Mouse (Mus musculus): ENCODE data around the gene Baiap2.

Baiap2 gene

DNA sequence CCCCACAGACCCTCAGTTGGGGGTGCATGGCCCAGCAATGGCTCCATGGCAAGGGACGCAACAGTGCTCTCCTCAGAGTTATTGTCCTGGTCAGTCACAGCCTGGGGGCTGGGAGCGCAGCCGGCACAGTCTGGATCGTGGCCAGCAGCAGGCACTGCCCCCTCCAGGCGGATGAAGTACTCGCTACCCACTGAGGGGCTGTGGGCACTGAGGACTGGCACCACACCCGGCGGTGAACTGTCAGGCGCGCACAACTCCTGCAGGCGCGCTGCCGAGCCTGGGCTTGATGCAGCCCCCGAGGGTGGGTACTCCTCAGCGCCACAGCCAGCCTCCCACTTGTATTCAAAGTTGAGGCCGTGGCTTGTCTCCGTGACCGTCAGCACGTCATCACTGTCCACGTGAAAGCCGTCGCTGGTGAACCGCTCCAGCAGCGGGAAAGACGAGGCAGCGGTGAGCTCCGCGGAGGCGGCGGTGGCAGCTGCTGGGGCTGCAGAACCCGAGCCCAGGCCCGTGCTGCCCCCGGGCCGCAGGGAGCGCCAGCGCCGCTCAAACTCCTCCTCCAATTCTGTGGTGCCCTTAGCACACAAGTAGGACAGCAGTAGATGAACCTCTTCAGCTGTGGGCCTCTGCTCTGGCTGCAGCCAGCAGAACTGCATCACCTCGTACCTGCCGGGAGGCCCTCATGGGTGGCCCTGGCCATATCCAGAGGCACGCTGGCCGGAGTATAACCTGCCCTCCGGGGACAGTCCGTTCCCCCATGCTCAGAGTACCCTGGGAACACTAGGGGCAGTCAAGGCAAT, 69.4 kb downstream of the Baiap2 start:
- DNase-seq (ENCODE audit: low spot score in 2 of 2) = peak; percentile 46 to 84

DNA sequence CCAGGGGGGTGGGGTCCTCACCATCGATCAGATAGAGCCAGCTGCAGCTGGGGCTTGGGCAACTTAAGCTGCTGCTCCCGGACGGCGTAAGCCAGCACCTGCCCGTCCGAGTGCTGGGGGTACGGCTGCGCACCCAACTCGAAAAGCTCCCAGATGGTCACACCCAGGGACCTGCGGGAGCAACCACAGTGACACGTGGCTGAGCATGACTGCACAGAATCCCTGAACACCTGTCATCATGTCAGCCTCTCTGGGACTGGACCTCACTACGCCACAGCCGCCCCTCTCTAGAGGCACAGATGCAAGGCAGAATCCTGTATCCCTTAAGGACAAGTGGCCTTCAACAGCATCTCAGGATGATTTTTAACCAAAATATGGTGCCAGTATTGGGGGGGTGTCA, 70.1 kb downstream of the Baiap2 start:
- DNase-seq (ENCODE audit: low spot score in 2 of 2) = no peak

DNA sequence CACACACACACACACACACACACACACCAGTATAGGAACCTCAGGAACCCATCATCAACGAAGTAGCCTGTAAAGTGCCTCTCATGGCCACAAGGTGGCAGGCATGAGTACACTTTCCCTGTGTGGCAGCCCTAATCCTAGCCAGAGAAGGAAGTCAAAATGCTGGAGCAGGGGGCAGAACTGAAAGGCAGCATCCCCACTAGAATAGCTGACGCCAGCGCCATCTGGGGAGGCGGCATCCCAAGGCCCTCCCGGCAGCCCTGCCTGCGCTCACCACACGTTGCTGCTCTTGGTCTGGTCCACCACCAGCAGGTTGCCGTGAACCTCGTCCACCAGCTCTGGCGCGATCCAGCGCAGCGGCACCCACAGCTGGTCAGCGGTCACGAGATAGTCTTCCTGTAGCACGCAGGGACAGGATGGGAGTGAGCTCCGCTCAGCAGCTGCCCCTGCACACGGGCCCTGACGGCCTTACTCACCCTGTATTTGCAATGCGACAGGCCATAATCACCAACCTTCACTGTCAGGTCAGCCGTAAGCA, 70.7 kb downstream of the Baiap2 start:
- peak; percentile 70 to 86 for DNase-seq (ENCODE audit: low spot score in 2 of 2)

DNA sequence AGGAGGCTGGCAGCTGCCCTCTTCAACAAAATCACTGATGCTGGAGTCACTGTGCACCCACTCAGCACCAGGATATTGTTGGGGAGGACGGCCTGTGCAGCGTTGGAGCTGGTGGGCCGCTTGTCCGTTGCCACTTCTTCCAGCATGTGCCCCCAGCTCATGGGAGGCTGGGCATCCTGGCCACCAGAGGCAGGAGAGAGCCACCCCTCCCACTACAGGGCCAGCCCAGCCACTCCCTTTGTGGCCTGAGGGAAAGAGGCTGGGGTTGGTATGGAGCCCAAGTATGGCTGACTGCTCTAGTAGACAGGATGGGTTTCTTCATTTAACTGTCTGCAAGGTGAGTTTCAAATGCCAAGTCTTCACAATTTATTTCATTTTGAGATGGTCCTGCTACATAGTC, 72.2 kb downstream of the Baiap2 start:
- DNase-seq (ENCODE audit: low spot score in 2 of 2) = no peak

DNA sequence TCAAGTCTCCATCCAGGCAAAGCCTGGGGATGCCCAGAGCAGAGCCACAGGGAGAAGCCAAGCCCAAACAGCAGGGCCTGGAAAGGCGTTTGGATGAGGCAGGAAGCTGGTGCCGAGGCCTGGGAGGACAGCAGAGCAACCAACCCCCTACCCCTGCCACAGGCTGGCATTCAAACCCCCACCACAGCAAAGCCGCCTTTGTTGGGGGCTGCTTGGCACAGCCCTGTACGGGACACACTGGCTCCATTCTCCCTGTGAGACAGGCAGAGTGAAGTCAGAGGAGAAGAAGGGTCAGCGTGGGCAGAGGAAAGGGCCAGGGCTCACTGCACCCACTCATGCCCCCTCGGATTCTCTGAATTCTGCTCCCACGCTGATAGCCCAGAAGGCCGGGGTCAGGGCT, 74.4 kb downstream of the Baiap2 start:
- no peak for DNase-seq (ENCODE audit: low spot score in 2 of 2)

DNA sequence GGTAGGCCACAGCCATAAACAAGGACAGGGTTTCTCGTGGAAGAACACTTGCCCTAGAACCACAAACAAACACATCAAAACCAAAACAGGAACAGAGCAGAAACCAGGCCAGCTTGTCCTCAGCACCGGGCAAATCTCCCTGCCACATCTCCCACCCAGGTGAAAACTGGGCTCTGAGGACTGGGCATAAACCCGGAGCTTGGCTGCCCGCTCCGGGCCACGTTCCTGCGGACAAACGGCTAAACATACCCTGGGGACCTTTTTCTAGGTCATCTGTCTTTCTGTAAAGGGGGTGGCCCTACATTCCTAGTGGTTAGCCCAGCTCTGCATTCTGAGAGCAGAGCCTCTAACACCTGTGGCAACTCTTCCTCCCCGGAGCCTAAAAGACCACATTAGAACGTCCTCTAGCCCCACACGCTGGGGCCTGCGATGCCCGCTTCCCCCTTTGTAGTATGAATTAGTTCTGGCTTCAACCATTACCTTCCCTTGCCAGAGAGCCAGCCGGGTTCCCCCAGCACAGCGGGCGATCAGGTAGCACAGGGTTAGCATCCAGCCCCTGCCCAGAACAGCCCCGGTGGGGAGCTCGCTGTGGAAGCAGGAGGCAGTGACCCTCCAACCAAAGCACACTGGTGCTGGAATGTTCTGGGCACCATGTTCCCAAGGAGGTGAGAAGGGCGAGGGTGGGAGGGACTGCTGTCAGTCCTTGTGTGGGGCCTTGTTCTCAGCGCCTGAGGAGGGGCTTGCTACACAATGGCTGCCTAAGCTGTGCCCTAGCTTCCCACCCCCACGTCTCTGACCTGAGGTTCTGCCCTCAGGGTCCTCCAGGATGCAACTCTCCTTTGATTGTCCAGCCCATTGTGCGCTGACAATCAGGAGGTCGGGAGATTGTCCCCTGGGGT, 77.2 kb downstream of the Baiap2 start:
- DNase-seq (ENCODE audit: low spot score in 2 of 2) = no peak

DNA sequence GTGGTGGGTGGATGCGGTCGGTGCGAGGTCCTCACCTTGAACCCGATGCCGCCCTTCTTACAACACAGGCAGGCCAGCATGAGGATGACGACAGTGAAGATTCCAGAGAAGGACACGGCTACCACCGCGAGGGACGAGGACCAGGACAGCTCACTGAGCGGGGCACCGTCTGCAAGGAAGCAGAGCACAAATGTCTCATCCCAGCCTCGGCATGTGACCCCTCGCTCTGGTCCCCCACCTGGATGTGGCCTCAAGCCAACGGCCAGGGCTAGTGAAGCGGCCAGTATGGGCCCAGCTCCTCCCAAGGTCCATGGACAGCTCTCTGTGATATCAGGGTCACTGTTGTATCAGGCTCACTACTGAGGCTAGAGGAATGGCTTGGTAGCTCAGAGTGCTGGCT, 78.8 kb downstream of the Baiap2 start:
- no peak for DNase-seq (ENCODE audit: low spot score in 2 of 2)

DNA sequence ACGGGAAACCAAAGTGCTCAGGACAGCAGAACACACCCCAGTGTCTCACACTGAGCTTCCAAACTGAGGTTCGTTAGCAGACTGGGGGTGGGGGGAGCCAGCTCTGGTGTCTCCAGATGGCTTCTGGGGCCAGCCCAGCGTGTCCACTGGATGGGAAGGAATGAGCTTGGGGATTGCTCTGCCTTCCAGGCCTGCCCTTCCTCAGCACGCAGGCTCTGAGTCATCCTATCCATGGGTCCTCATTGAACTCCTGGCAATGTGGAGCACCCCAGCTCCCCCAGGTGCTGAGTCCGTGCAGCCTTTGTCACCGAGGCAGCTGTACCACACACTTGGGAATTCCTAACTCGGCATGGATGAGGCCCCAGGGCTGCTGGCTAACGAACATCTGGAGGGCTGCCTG, 79.7 kb downstream of the Baiap2 start:
- no peak for DNase-seq (ENCODE audit: low spot score in 2 of 2)

DNA sequence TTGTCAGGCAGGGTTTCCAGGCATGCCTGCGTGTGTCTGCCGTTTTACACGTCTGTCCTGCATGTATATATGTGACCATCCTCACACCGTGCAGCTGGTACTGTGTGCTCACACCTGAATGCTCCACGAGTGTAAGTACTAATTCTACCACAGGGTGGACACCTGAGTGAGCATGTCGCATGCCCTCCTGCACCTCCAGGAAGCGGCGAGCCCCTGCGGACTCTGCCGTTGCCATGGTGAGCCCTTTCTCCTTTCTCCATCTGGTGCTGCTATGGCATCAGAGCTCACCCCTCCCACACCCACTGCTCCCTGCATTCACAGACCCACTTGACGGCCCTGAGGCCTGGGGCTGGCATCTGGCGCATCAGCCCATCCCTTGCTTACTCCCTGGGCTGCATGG, 80.3 kb downstream of the Baiap2 start:
- DNase-seq (ENCODE audit: low spot score in 2 of 2) = peak in 1 of 2 experiments; percentile 60

DNA sequence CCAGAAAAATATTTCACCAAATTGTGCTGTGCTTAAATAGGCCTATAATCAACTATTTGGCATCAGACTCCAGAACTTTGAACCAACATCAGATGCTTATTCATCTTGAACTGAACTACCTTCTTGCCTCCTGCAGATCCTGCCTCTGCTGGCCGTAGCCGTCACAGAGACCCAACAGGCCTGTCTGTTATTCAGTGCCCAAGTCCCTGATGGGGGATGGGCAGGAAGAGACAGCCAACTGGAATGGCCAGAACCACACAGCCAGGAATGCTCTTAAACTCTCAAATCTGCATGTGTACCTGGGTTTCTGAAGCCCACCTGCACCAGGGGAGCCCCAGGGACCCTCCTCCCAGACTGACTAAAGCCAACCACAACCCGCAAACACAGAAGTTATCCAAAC, 84.4 kb downstream of the Baiap2 start:
- no peak for DNase-seq (ENCODE audit: low spot score in 2 of 2)

DNA sequence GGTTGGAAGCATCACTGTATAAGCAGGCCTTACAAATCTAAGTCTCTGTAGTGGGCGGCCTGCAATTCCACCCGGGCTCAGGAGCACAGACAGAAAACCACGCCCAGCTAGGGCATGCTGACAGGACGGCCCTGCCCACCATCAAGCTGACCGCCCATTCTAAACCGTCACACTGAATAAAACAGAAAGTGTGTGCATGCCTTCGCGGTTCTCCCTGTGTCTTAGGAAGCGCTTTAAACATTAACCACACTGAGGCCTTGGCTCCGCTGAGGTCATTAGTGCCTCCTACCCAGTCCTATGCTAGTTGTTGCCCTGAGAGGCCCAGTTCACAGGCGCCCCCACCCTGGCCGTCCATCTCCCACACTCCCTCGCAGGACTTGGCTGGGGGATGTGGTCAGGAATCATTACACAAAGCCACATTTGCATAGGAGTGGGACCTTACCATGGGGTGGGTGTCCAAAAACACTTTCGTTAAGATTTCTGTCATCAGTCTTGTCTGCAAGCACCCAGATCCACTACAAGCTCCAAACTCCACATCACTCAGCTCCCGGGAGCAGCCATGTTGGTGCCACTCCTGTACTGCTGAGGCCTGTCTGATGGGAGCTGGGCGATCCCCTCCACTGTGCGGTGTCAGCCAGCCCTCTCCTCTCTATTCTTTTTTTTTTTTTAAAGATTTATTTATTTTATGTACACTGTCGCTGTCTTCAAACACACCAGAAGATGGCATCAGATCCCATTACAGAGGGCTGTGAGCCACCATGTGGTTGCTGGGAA, 85.9 kb downstream of the Baiap2 start:
- DNase-seq (ENCODE audit: low spot score in 2 of 2) = no peak

DNA sequence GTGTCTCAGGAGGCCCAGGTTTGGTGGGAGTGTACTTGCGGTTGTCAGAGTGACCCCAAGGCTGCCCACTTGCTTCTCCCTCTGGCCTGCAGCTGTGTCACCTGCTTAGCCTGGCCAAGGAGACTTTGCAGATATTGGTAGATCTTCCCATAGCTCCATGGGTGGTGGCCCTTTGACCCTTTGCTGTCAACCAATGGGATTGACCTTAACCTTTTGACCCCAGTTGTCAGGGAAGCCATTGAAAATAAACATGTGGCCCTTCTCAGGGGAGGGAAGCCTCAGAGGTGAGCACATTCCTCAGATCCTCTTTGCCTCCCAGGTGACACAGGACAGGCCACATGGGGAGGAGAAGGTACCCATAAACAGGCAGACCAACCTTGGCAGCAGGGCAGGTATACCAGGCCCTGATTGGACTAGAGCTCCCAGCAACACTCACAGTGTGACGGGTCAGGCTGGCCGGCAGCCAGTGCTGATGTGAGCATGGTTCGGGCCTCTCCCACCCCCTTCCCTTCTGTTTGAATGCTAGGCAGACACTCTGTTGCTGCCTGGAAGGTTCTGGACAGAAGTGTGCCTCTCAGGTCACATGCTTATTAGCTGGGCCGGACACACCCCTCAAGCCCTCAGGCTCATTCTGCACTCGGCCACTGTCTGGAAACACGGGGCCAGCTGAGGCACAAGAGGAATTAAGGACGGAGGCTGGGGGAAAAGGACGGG, 87.0 kb downstream of the Baiap2 start:
- DNase-seq (ENCODE audit: low spot score in 2 of 2) = no peak

DNA sequence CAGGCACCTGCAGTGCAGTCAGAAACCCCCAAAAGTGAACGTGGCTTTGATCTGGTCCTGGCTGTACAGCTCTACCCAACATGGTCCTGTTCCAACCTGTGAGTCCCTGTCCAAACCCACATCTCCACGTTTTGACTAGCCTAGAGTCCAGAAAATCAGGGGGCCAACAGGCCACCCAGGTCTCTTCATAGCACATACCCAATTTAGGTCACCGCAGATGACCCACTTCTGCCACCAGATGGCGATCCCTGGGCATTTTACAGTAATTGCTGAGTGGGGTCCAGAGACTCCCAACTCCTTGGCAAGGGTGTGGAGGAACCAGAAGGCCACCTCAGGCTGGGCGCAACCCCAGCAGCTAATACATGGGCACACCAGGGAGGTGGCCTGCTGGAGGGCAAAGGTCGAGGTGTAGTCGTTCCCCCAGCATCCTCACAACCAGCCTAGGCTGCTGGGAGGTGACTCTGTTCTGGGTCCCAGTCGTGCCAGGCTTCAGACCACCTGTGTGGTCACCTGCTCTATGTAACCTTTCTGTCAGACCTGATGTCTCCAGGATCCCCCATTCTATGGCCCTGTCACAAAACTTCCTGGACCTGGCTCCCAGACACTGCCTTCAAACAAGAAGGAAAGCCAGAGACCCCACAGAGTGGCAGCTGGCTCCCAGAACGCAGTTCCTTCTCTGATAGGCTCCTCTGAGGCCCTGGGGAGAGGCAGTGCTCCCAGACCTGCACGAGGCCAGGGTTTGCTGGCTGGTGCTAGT, 87.8 kb downstream of the Baiap2 start:
- DNase-seq (ENCODE audit: low spot score in 2 of 2) = peak in 1 of 2 experiments; percentile 78

DNA sequence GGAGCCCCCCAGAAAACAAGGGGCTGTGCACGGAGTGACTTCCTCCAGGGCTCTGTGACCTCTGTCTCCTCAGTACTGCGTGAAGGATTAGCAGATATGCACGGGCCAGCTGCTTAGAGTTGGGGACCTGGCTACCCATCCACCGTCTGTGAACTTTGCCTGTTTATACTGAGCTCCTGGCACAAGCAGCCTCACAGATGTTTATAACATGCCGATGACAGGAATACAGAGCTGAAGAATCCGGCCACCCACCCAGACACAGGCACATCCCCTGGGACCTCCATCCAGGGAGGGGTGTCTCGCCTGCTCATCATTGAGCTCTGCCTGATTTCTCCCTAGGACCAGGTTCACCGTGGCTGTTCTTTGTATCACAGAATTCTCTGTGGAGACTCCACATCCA, 89.5 kb downstream of the Baiap2 start:
- DNase-seq (ENCODE audit: low spot score in 2 of 2) = no peak

DNA sequence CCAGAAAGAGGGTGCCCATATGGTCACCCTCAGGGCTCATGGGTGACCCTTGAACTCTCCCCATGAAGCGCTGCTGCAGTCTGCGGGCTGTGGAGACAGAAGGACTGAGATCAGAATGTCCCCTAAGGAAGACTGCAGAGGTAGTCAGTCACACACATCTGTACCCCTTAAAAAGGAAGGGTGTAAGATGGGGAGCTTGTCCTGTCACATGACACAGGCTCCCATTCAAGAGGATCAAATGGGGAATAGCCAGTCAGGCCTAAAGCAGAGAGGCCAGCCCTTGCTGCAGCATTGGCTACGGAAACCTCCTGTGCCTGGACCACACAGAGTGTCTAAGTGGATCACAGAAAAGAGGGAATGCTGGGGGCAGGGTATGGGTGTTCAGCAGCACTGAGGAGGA, 90.9 kb downstream of the Baiap2 start:
- DNase-seq (ENCODE audit: low spot score in 2 of 2) = no peak

DNA sequence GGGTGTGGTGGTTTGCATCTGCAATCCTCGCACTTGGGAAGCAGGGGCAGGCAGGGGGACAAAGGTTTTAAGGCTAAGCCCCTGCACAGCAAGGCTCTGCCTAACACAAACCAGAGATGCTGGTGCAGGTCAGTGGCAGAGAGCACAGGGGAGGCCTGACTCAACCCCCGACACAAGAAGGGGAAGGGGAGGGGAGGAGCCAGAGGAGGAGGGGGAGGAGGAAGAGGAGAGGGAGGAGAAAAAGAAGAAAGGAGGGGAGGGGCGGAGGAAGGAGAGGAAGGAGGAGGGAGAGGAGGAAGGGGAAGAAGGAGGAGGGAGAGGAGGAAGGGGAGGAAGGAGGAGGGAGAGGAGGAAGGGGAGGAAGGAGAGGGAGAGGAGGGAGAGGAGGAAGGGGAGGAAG, 91.7 kb downstream of the Baiap2 start:
- DNase-seq (ENCODE audit: low spot score in 2 of 2) = no peak

DNA sequence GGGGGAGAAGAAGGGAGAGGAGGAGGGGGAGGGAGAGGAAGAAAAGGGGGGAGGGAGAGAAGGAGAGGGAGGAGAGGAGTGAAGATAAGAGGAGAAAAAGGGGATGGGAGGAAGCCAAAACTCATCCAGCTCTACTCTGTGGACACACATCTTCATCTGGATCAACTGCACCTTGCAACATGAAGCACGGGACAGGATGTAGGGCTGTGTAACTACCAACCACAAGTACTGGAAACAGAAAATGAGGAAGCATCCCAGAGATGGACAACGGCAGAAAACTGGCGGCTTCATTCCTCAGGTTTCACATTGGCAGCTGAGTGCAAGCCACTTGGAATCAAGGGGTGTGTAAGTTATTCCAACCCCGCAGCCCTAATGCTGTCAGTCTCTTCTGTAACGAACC, 92.2 kb downstream of the Baiap2 start:
- DNase-seq (ENCODE audit: low spot score in 2 of 2) = no peak

DNA sequence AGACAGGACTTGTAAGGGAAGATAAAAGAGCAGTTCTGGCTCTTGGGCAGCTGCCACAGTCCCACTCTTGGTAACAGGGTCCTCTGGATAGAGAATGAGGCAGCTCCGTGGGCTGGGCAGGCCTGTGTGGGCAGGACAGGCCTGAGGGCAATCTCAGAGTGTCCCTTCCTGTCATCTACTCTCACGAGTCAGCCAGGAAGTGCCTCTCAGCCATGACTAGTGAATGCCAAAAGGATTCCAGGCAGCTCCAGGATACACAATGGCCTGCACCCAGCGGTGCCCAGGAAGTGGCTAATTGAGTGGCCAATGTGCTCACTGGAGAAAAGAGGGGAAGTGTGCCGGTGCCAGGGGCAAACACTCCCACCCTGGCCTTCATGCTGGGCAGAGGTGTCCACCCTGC, 97.0 kb downstream of the Baiap2 start:
- no peak for DNase-seq (ENCODE audit: low spot score in 2 of 2)

DNA sequence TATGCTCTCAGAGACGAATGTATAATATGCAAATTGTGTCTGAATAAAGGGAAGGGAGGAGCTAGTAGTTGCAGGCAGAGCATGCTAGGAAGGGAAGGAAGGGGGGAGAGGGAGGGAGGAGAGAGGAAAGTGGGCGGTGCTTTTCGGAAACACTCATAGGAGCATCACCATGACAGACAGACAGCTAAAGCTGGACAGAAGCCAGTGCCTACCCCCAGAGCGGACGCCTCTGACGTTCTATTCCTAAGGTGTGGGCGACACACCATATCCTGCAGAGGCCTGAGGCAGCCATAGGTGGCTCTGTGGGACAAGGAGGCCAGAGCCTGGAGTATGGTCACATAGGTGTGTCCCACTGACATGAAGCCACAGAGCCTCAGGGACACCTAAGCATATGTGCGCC, 97.9 kb downstream of the Baiap2 start:
- no peak for DNase-seq (ENCODE audit: low spot score in 2 of 2)
